Mouse (Mus musculus) small intestine, adult 2 months (tissue): ENCODE data around the gene Poln. TPM values are rescaled to one million over a fixed set of nuclear protein-coding genes. Genes with fewer than 3 reads are reported as not detected.

Experiments
- H3K27ac ChIP-seq: fragments of 200-500 bp; 2 replicates; pipeline ENCODE4 v1.5.1; 2012; ENCODE audit warnings: low read depth, low read length, control low read depth, inconsistent platforms; ENCODE audit not compliant: insufficient read depth
- H3K27me3 ChIP-seq: fragments of 200-500 bp; 2 replicates; pipeline ENCODE4 v1.6.1; 2012; ENCODE audit warnings: mild to moderate bottlenecking, moderate library complexity, low read length, inconsistent platforms; ENCODE audit not compliant: control insufficient read depth, insufficient read depth
- H3K36me3 ChIP-seq: fragments of 200-500 bp; 2 replicates; pipeline ENCODE4 v1.6.1; 2012; ENCODE audit warnings: mild to moderate bottlenecking, low read length, control low read depth, inconsistent platforms; ENCODE audit not compliant: control insufficient read depth, insufficient read depth
- H3K4me1 ChIP-seq: fragments of 200-500 bp; 2 replicates; pipeline ENCODE4 v1.6.1; 2012; ENCODE audit warnings: low read length, inconsistent platforms, mixed read lengths; ENCODE audit not compliant: control insufficient read depth, insufficient read depth, insufficient read length
- H3K4me3 ChIP-seq: fragments of 200-500 bp; 2 replicates; pipeline ENCODE4 v1.5.1; 2012; ENCODE audit warnings: low read depth, mild to moderate bottlenecking, control low read depth, inconsistent platforms, low read length, moderate library complexity
- CTCF ChIP-seq: fragments of 200-500 bp; IDR thresholded peaks from 2 replicates; pipeline ENCODE4 v1.5.1; 2012; ENCODE audit warnings: low read depth, mild to moderate bottlenecking, control low read depth, inconsistent platforms, low read length, moderate library complexity, mixed read lengths; ENCODE audit not compliant: insufficient replicate concordance, insufficient read length; ENCODE audit errors: extremely low read depth
- POLR2A ChIP-seq: fragments of 200-500 bp; IDR thresholded peaks from 2 replicates; pipeline ENCODE4 v1.6.1; 2012; ENCODE audit warnings: low read depth, mild to moderate bottlenecking, control low read depth, inconsistent platforms, low read length, moderate library complexity
- WGBS: fragments of 180-500 bp; shearing (Covaris S2); methylation state at CpG from one replicate; pipeline ENCODE4 v1.1.7; 2018; 5-methylcytosine and 5-hydroxymethylcytosine counted together
- polyA plus RNA-seq: library from polyadenylated mRNA; depleted of rRNA; stranded (reverse); fragments of >200 nt; gene quantifications from 2 replicates; pipeline ENCODE4 v1.2.3, GENCODE M21; 2012

The Poln gene
- polyA plus RNA-seq, 1 experiment: not detected

- 59% methylated on average over 2 of the region's 2 CpGs for WGBS
- H3K4me3 ChIP-seq: no peak overlapping the region
- no peak overlapping the region for H3K27ac ChIP-seq
- TF ChIP-seq POLR2A: no peak
- TF ChIP-seq CTCF: no peak
- no peaks in the 10 kb centered on the region for H3K36me3 ChIP-seq
- no peaks in the 10 kb centered on the region for H3K27me3 ChIP-seq
- H3K4me1 ChIP-seq: no peaks in the 10 kb centered on the region
Observed at GRCm38 (mm10) chr5:34205788-34206187, 36.5 kb upstream of the Poln start.

- 84% methylated on average over 2 of the region's 2 CpGs for WGBS
- Histone ChIP-seq H3K27me3 (no peaks in the 10 kb centered on the region), H3K27ac (no peak overlapping the region), H3K36me3 (no peaks in the 10 kb centered on the region), H3K4me3 (no peak overlapping the region), H3K4me1 (no peaks in the 10 kb centered on the region)
- TF ChIP-seq POLR2A (no peak), CTCF (no peak)
Observed at GRCm38 (mm10) chr5:34204911-34205310, 35.7 kb upstream of the Poln start.

GRCm38 (mm10) chr5:34202006-34202405, 32.8 kb upstream of the Poln start:
- H3K4me3 ChIP-seq: no peak overlapping the region
- TF ChIP-seq POLR2A: no peak
- no peak for TF ChIP-seq CTCF
- WGBS: 40% methylated on average over 4 of the region's 4 CpGs

GRCm38 (mm10) chr5:34201396-34201795, 32.1 kb upstream of the Poln start:
- H3K4me3 ChIP-seq: no peak overlapping the region
- no peaks in the 10 kb centered on the region; the same call in 1 of the 2 replicates for H3K27me3 ChIP-seq
- no peak overlapping the region for H3K27ac ChIP-seq
- TF ChIP-seq POLR2A (no peak), CTCF (no peak)
- H3K4me1 ChIP-seq: no peaks in the 10 kb centered on the region
- WGBS: 55% methylated on average over 2 of the region's 2 CpGs
- H3K36me3 ChIP-seq: no peaks in the 10 kb centered on the region

More at GRCm38 (mm10) chr5:34202006-34202405, 32.8 kb upstream of the Poln start:
- no peaks in the 10 kb centered on the region for H3K36me3 ChIP-seq
- H3K4me1 ChIP-seq: no peaks in the 10 kb centered on the region
- no peaks in the 10 kb centered on the region; the same call in 1 of the 2 replicates for H3K27me3 ChIP-seq
- no peak overlapping the region for H3K27ac ChIP-seq

GRCm38 (mm10) chr5:34198615-34199014, 29.4 kb upstream of the Poln start:
- no peak for TF ChIP-seq POLR2A
- no peak for TF ChIP-seq CTCF

GRCm38 (mm10) chr5:34197243-34197642, 28.0 kb upstream of the Poln start:
- Histone ChIP-seq H3K36me3 (no peaks in the 10 kb centered on the region), H3K4me1 (0 out of 2 replicates have a peak, but pooled peaks cover 4% of the 10 kb centered on the region), H3K4me3 (no peak overlapping the region), H3K27ac (no peak overlapping the region), H3K27me3 (no peaks in the 10 kb centered on the region; the same call in 1 of the 2 replicates)
- WGBS: 82% methylated on average over 4 of the region's 4 CpGs
- TF ChIP-seq CTCF (no peak), POLR2A (no peak)

More at GRCm38 (mm10) chr5:34198615-34199014, 29.4 kb upstream of the Poln start:
- Histone ChIP-seq H3K27me3 (no peaks in the 10 kb centered on the region; the same call in 1 of the 2 replicates), H3K4me1 (0 out of 2 replicates have a peak, but pooled peaks cover 4% of the 10 kb centered on the region), H3K4me3 (no peak overlapping the region), H3K36me3 (no peaks in the 10 kb centered on the region), H3K27ac (no peak overlapping the region)
- WGBS: 79% methylated on average over 6 of the region's 6 CpGs

GRCm38 (mm10) chr5:34196423-34196822, 27.2 kb upstream of the Poln start:
- peak overlapping the region; percentile 62 for H3K27ac ChIP-seq
- H3K4me1 ChIP-seq: 0 out of 2 replicates have a peak, but pooled peaks cover 4% of the 10 kb centered on the region
- H3K36me3 ChIP-seq: no peaks in the 10 kb centered on the region
- 69% methylated on average over 7 of the region's 7 CpGs for WGBS
- no peaks in the 10 kb centered on the region; the same call in 1 of the 2 replicates for H3K27me3 ChIP-seq
- TF ChIP-seq CTCF (no peak), POLR2A (no peak)
- H3K4me3 ChIP-seq: no peak overlapping the region
